Mouse (Mus musculus) right cerebral cortex, postnatal 14 days (tissue): ENCODE data around the gene Tle3.

Experiments used
- DNase-seq: peaks from one replicate; pipeline ENCODE4 v3.0.0; 2022

Tle3 gene

GRCm38 (mm10) chr9:61401664-61402063, 29.5 kb downstream of the Tle3 start:
- DNase-seq: no peak

GRCm38 (mm10) chr9:61402268-61402667, 30.1 kb downstream of the Tle3 start:
- DNase-seq: no peak

GRCm38 (mm10) chr9:61402716-61403115, 30.6 kb downstream of the Tle3 start:
- DNase-seq: no peak

GRCm38 (mm10) chr9:61403866-61404614, 31.9 kb downstream of the Tle3 start:
- DNase-seq: no peak

- DNase-seq: no peak
These were observed 32.4 kb downstream of the Tle3 start for GRCm38 (mm10) chr9:61404615-61404980.

- DNase-seq: peak; percentile 67
These were observed 32.9 kb downstream of the Tle3 start for GRCm38 (mm10) chr9:61404998-61405621.

- no peak for DNase-seq
These were observed 34.2 kb downstream of the Tle3 start for GRCm38 (mm10) chr9:61406343-61406742.

- no peak for DNase-seq
These were observed 36.9 kb downstream of the Tle3 start for GRCm38 (mm10) chr9:61409046-61409445.

- no peak for DNase-seq
These were observed 41.7 kb downstream of the Tle3 start for GRCm38 (mm10) chr9:61413665-61414456.

GRCm38 (mm10) chr9:61416571-61416970, 44.4 kb downstream of the Tle3 start:
- DNase-seq: no peak

GRCm38 (mm10) chr9:61421626-61422025, 49.5 kb downstream of the Tle3 start:
- DNase-seq: no peak

GRCm38 (mm10) chr9:61424245-61424644, 52.1 kb downstream of the Tle3 start:
- DNase-seq: no peak

GRCm38 (mm10) chr9:61426493-61426892, 54.3 kb downstream of the Tle3 start:
- DNase-seq: no peak

- DNase-seq: no peak
These were observed 54.9 kb downstream of the Tle3 start for GRCm38 (mm10) chr9:61427051-61427450.

GRCm38 (mm10) chr9:61427901-61428300, 55.7 kb downstream of the Tle3 start:
- DNase-seq: no peak

- DNase-seq: no peak
These were observed 59.7 kb downstream of the Tle3 start for GRCm38 (mm10) chr9:61431830-61432229.

- no peak for DNase-seq
These were observed 61.0 kb downstream of the Tle3 start for GRCm38 (mm10) chr9:61433206-61433605.

GRCm38 (mm10) chr9:61434062-61434461, 61.9 kb downstream of the Tle3 start:
- DNase-seq: peak; percentile 22

- DNase-seq: no peak
These were observed 63.2 kb downstream of the Tle3 start for GRCm38 (mm10) chr9:61435191-61435989.

- DNase-seq: no peak
These were observed 63.9 kb downstream of the Tle3 start for GRCm38 (mm10) chr9:61436104-61436503.

GRCm38 (mm10) chr9:61436761-61437160, 64.6 kb downstream of the Tle3 start:
- no peak for DNase-seq

GRCm38 (mm10) chr9:61439092-61439491, 66.9 kb downstream of the Tle3 start:
- DNase-seq: no peak

- DNase-seq: no peak
These were observed 67.8 kb downstream of the Tle3 start for GRCm38 (mm10) chr9:61439979-61440378.
